Mouse (Mus musculus) T-cell, adult 2 months (primary cell): ENCODE results near the gene Rbbp8nl.

ENCODE experiments used
- DNase-seq: peaks from one replicate; pipeline ENCODE4 v3.0.0; 2022; ENCODE audit warnings: low spot score

The Rbbp8nl gene

DNA sequence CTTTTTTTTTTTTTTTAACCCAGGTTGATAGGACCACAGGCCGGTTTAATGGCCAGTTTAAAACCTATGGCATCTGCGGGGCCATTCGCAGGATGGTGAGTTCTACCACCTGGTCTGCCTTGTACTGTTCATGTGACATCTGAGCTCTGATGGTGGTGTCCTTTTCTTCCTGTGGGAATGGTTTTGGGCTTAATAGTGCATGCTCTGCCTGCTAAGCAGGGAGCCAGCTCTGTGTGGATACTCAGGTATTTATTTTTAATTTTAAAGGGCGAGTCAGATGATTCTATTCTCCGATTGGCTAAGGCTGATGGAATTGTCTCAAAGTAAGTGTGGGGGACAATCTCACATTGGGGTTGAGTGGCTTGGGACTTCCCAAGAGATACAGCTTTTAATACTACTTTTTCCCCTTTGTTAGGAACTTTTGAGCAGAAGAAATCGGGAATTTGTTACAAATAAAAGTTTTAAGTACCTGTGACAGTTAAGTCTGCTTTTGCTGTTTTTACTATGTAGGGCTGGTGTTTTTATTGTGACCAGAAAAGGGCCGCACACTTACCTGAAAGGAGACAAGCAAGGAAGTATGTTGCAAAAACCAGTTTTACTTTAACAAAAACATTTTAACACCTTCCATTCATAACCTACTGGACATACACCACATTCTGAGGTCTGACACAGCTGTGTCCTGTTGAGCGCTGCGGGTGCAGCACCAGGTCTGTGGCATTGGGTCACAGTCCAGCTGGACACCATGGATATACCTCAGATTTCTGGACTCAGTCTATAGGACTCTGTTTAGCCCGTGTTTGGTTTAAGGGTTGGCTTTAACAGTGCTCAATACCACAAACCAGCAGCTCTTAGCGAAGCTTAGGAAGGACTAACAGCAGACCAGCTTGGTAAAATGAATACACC is 31.5 kb downstream of the Rbbp8nl start:
- no peak for DNase-seq

DNA sequence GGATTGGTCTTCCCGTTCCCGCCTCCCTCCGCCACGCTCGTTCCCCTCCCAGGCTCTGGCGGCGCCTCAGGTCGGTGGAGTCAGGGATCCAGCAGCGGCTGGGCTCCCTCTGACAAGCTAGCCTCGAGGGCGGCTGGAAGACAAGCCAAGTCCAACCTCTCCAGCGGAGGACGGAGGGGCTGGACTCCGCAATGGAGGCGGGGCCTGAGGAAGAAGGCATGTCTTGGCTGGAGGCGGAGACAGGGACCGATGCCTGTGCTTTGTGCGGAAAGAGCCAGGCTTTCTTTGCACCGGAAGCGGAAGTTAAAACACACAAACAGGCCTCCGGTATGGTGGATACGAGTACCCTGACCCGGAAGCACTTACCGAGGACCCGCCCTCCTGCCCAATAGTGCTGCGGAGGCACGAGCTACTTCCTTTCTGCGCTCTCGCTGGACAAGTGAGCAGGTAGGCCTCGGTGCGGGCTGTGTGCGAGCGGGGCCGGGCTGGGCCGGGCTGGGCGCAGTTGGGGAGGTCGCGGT is 32.6 kb downstream of the Rbbp8nl start, which contains the start of gene Rps21:
Gene Rps21 (plus strand): TSS at position 377 of the 521 bp plus-strand sequence.
- DNase-seq, result peak; percentile 96

- DNase-seq, result no peak
These were observed 33.2 kb downstream of the Rbbp8nl start for GRCm38 (mm10) chr2:180256296-180257000.

DNA sequence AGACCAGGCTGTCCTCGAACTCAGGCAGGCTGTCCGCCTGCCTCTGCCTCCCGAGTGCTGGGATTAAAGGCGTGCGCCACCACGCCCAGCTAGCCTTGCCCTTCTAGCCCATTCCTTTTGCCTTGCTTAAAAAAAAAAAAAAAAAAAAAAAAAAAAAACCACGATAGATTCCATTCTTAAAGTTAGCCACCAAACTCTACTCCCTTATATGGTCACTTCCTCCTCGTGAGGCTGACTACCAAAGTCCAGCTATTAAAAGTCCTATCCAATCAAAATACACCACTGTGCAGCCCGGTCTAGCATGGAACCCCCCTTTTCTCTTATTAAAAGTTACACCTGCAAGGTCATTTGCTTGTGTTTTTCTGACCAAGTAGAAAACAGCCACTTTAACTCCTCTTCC is 34.0 kb downstream of the Rbbp8nl start:
- DNase-seq, result no peak

- no peak for DNase-seq
These were observed 35.1 kb downstream of the Rbbp8nl start for GRCm38 (mm10) chr2:180254436-180255209.

- DNase-seq, result no peak
These were observed 37.8 kb downstream of the Rbbp8nl start for GRCm38 (mm10) chr2:180251838-180252237.

GRCm38 (mm10) chr2:180250930-180251611 is 38.6 kb downstream of the Rbbp8nl start:
- peak; percentile 77 for DNase-seq

DNA sequence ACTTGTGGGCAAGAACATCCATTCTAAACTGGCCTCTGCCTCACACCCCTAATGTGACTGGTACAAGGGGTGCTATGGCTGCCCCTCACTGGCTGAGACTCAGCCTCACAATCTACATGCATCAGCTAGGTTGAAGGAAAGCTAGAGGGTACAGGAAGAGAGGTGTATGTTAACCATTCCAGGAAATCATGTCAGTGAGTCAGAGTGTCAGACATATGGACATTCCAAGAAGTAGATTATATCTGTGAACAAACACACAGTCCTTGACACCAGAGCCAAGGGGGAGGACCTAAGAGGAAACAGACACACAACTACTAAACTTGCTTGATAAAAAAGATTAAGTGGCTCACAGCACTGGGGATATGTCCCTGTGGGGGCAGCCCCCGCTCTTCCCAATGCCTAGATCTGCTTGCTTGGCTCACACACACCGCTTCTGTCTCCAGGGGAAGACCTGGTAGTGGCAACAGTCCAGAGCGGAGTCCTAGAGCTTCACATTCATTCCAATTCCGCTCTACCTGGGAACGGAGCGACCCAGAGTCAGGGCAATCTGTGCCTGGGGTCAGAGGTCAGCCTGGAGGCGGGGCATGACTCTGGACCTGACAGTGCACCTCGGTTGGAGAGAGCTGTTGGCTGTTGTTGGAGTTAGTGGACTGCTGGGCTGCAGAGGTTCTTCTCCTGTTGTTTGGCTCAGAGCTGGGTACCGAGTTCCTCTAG is 40.6 kb downstream of the Rbbp8nl start:
- DNase-seq, result no peak

DNA sequence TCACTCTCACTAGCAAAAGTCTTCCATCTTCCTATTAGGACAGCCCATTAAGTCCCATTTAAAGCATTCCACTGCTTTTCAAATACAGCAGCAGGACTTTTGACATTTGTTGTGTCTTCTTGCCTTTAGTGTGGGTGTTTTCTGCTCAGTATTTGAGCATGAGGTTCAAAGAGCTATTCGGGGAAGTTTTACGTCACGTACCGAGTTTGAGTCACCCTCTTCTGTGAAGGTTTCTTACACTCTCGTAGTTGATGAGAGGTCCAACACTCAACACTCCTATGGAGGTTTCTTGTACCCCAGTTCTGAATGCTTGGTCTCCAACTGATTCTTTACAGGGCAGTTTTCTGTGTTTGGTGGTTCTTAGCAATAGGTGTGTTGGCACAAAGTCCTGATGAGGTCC is 41.8 kb downstream of the Rbbp8nl start:
- DNase-seq, result no peak

GRCm38 (mm10) chr2:180243108-180243507 is 46.6 kb downstream of the Rbbp8nl start:
- no peak for DNase-seq

DNA sequence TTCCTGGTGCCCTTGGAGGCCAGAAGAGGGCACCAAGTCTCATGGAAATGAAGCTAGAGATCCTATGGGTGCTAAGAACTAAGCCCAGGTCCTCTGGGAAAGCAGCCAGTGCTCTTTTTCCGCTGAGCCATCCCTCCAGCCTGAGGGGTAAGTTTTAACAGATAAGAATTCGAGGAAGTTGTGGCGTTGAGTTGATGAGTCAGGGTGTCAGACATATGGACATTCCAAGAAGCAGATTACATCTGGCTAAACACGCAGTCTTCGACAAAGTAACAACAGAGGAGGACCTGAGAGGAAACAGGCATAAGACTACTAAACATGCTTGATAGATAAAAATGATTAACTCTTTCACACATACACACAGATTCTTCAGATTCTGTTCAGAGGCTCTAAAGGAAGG is 51.1 kb downstream of the Rbbp8nl start:
- no peak for DNase-seq

GRCm38 (mm10) chr2:180237601-180238345 is 51.9 kb downstream of the Rbbp8nl start:
- DNase-seq, result no peak

DNA sequence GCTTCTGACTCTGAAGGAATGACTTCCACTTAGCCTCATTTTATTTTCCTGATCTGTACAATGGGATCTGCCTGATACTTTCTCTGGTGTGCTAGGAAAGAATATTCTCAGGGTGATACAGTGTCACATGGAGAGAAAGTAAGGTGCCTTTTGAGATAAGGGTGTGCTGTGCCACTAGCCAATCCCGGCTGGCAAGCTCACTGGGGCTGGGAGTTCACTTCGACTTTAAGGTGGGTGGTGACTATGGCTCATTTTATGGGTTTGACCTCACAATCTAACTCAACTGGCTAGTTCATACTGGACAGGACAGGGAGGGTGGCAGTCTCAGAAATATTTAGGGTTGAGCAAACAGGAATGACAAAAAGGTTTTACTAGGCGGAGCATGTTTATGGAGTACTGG is 52.7 kb downstream of the Rbbp8nl start:
- no peak for DNase-seq

DNA sequence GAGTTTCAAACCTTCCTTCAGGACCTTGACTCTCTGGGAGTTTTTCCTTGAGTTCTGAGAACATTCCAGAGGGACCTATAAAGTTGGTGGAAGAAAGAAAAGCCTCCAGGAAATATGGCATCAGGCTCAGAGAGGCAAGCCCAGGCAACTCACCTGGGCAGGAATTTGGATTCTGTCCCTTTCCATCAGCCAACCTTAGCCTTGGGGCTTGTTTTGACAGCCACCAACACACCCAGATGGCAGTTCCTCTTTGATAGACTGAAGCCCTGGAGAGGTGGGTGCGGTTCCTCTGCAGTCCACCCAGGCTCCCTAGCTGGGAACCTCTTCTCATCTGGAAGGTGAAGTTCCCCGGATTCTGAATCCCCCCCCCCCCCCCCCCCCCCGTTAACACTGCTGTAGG is 53.2 kb downstream of the Rbbp8nl start:
- DNase-seq, result no peak

DNA sequence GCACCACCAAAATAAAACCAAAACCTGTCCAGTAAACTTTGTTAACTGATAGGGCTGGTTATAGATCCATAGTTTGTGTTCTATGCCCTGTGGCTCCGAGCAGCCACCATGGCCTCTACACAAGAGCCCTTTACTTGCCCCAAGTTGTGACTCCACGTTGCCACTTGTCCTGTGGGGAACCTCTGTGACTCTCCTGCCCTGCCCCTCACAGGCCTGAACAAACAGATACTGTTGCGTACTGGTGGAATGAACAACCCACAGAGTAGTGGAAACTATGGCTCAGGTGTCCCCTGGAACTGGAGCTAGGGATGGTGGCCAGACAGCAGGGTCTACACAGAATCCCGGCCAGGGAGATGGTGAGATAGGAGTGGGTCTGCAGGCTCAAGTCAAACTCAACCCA is 53.9 kb downstream of the Rbbp8nl start:
- DNase-seq, result no peak

DNA sequence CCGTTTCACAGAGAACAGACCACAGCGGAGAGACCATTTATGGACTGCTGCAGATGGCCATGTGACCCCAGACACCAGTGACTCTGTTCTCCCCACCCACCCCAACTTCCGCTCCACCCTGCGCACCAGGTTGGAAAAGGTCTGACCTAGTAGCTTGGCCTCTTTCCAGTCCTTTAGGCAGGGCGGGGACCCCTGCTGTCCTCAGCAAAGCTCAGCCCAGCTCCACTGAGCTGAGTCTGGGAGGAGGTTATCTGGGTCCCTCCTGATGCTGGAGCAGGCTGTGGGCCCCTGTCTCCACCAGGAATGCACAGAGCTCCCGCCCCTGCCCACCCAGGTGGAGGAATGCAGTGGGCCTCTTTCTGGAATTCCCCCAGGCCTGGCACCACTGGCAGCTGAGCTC is 54.7 kb downstream of the Rbbp8nl start:
- no peak for DNase-seq

DNA sequence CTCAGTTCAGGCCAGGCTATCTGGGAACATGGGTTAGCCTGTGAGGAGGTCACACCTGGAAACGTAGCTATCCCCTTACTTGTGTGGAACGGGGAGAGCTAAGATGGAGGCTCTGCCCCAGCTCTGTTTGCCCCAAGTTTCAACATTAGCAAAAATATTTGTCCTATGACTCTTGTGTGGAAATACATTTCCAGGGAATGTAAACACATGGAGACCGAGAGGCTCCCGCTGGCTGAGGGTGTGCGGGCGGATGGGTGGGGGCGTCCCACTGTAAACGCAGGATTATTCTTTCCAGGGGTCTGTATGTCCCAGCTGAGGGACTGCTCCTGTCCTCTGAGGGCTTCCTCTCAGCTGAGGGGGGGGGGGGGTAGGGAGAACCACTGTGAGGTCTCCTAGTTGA is 55.3 kb downstream of the Rbbp8nl start:
- no peak for DNase-seq

- DNase-seq, result no peak
These were observed 56.4 kb downstream of the Rbbp8nl start for GRCm38 (mm10) chr2:180233101-180233904.

GRCm38 (mm10) chr2:180230482-180230881 is 59.2 kb downstream of the Rbbp8nl start:
- no peak for DNase-seq
